Mouse (Mus musculus): ENCODE measurements around the gene Cygb. TPM values are rescaled to one million over a fixed set of nuclear protein-coding genes. Genes with fewer than 3 reads are reported as not detected.

The Cygb gene
- total and polyA plus RNA-seq, 3 experiments = 2.2 to 8.7 TPM; not detected in 1

GRCm38 (mm10) chr11:116629472-116629871 is 24.6 kb downstream of the Cygb start:
- Histone ChIP-seq H3K4me1 (ENCODE audit: control insufficient read depth in 1 of 2, insufficient read depth in 2 of 2, low read length in 2 of 2) (peaks cover 12 to 25% of the 10 kb centered on the region in 2 experiments), H3K36me3 (ENCODE audit: control insufficient read depth in 1 of 2, insufficient read depth in 2 of 2, low read length in 2 of 2) (peaks cover 0 to 6% of the 10 kb centered on the region in 2 experiments; a peak in 1 of 4 replicates), H3K27ac (ENCODE audit: control insufficient read depth, low read depth, low read length) (no peak overlapping the region), H3K9ac (ENCODE audit: control insufficient read depth, low read depth, low read length, poor library complexity, severe bottlenecking) (no peak overlapping the region), H3K4me3 (ENCODE audit: control insufficient read depth in 1 of 2, insufficient read depth in 1 of 2, low read depth in 2 of 2, low read length in 2 of 2) (no peak overlapping the region), H3K79me2 (ENCODE audit: control insufficient read depth, insufficient read depth, low read length, poor library complexity) (no peaks in the 10 kb centered on the region), H3K9me3 (replicated peaks; ENCODE audit: insufficient read depth, low read length) (no peaks in the 10 kb centered on the region), H3K27me3 (ENCODE audit: control insufficient read depth in 1 of 2, insufficient read depth in 2 of 2, low read length in 2 of 2) (no peaks in the 10 kb centered on the region; a peak in 1 of 4 replicates)
- DNase-seq (ENCODE audit: low read depth, low spot score) = no peak
- TF ChIP-seq MAFK (IDR thresholded peaks at IDR 0.05; ENCODE audit: borderline replicate concordance, low read depth, low read length) = no peak
- peak; percentile 54; the same call in 1 of the 2 replicates for TF ChIP-seq USF1 (IDR thresholded peaks at IDR 0.05; ENCODE audit: low read depth, low read length)

GRCm38 (mm10) chr11:116628712-116629111 is 25.4 kb downstream of the Cygb start:
- Histone ChIP-seq H3K9me3 (replicated peaks; ENCODE audit: insufficient read depth, low read length) (no peaks in the 10 kb centered on the region), H3K79me2 (ENCODE audit: control insufficient read depth, insufficient read depth, low read length, poor library complexity) (peaks cover 3% of the 10 kb centered on the region; the same call in 1 of the 2 replicates), H3K36me3 (ENCODE audit: control insufficient read depth in 1 of 2, insufficient read depth in 2 of 2, low read length in 2 of 2) (peaks cover 0 to 7% of the 10 kb centered on the region in 2 experiments; a peak in 1 of 4 replicates), H3K9ac (ENCODE audit: control insufficient read depth, low read depth, low read length, poor library complexity, severe bottlenecking) (no peak overlapping the region), H3K4me3 (ENCODE audit: control insufficient read depth in 1 of 2, insufficient read depth in 1 of 2, low read depth in 2 of 2, low read length in 2 of 2) (no peak overlapping the region), H3K27me3 (ENCODE audit: control insufficient read depth in 1 of 2, insufficient read depth in 2 of 2, low read length in 2 of 2) (no peaks in the 10 kb centered on the region; a peak in 1 of 4 replicates), H3K4me1 (ENCODE audit: control insufficient read depth in 1 of 2, insufficient read depth in 2 of 2, low read length in 2 of 2) (peaks cover 14 to 27% of the 10 kb centered on the region in 2 experiments), H3K27ac (ENCODE audit: control insufficient read depth, low read depth, low read length) (no peak overlapping the region)
- peak; percentile 95 for DNase-seq (ENCODE audit: low read depth, low spot score)
- TF ChIP-seq BHLHE40 (IDR thresholded peaks at IDR 0.05; ENCODE audit: borderline replicate concordance, low read depth, low read length) = no peak
- no peak for TF ChIP-seq POLR2AphosphoS2 (IDR thresholded peaks at IDR 0.05; ENCODE audit: low read length)
- peak; percentile 96 for TF ChIP-seq MAX (IDR thresholded peaks at IDR 0.05; ENCODE audit: low read length)
- peak; percentile 86 to 98 (median 95) for TF ChIP-seq CTCF (IDR thresholded peaks at IDR 0.05 in 2 of 3, conservative IDR thresholded peaks at IDR 0.05 in 1 of 3; ENCODE audit: control insufficient read depth in 1 of 3, insufficient read depth in 1 of 3, low read depth in 2 of 3, low read length in 3 of 3, poor library complexity in 1 of 3, severe bottlenecking in 1 of 3)
- peak; percentile 75 for TF ChIP-seq USF1 (IDR thresholded peaks at IDR 0.05; ENCODE audit: low read depth, low read length)
- TF ChIP-seq NELFE (IDR thresholded peaks at IDR 0.05; ENCODE audit: low read depth, low read length) = no peak
- no peak for TF ChIP-seq CHD2 (IDR thresholded peaks at IDR 0.05; ENCODE audit: low read length)
- TF ChIP-seq ETS1 (IDR thresholded peaks at IDR 0.05; ENCODE audit: low read depth, low read length) = peak; percentile 34; the same call in 1 of the 2 replicates
- TF ChIP-seq JUND (IDR thresholded peaks at IDR 0.05; ENCODE audit: low read depth, low read length) = no peak
- peak; percentile 96 for TF ChIP-seq RAD21 (IDR thresholded peaks at IDR 0.05; ENCODE audit: low read depth, low read length)
- no peak for TF ChIP-seq GATA1 (IDR thresholded peaks at IDR 0.05; ENCODE audit: low read depth, low read length)
- TF ChIP-seq POLR2A (IDR thresholded peaks at IDR 0.05; ENCODE audit: control insufficient read depth in 1 of 2, insufficient read depth in 1 of 2, low read depth in 1 of 2, low read length in 2 of 2, poor library complexity in 1 of 2) = no peak
- TF ChIP-seq MYB (IDR thresholded peaks at IDR 0.05; ENCODE audit: low read depth, low read length) = no peak
- no peak for TF ChIP-seq GABPA (IDR thresholded peaks at IDR 0.05; ENCODE audit: low read depth, low read length)
- 0 out of 2 replicates have a peak, but pooled peaks have one; percentile 14 for TF ChIP-seq NRF1 (IDR thresholded peaks at IDR 0.05; ENCODE audit: insufficient read depth, low read depth, low read length, poor library complexity, severe bottlenecking)
- peak; percentile 97 for TF ChIP-seq MXI1 (IDR thresholded peaks at IDR 0.05; ENCODE audit: low read depth, low read length)
- TF ChIP-seq ZKSCAN1 (IDR thresholded peaks at IDR 0.05; ENCODE audit: low read depth, low read length) = no peak
- TF ChIP-seq RCOR1 (IDR thresholded peaks at IDR 0.05; ENCODE audit: low read depth, low read length) = 0 out of 2 replicates have a peak, but pooled peaks have one; percentile 8
- TF ChIP-seq TAL1 (IDR thresholded peaks at IDR 0.05; ENCODE audit: low read length) = no peak
- no peak for TF ChIP-seq USF2 (IDR thresholded peaks at IDR 0.05; ENCODE audit: borderline replicate concordance in 1 of 2, insufficient read depth in 1 of 2, low read depth in 1 of 2, low read length in 2 of 2)
- peak; percentile 86 for TF ChIP-seq SIN3A (IDR thresholded peaks at IDR 0.05; ENCODE audit: low read length)
- no peak for TF ChIP-seq EP300 (IDR thresholded peaks at IDR 0.05; ENCODE audit: low read depth in 1 of 2, low read length in 2 of 2)
- TF ChIP-seq ELF1 (IDR thresholded peaks at IDR 0.05; ENCODE audit: low read depth, low read length) = no peak
- peak; percentile 99 for TF ChIP-seq MYC (IDR thresholded peaks at IDR 0.05; ENCODE audit: low read depth, low read length)
- TF ChIP-seq UBTF (IDR thresholded peaks at IDR 0.05; ENCODE audit: borderline replicate concordance, insufficient read depth, low read depth, low read length) = no peak
- no peak for TF ChIP-seq E2F4 (IDR thresholded peaks at IDR 0.05; ENCODE audit: borderline replicate concordance, low read depth, low read length)
- TF ChIP-seq ZNF384 (IDR thresholded peaks at IDR 0.05; ENCODE audit: low read depth, low read length) = no peak
- no peak for TF ChIP-seq POLR2AphosphoS5 (IDR thresholded peaks at IDR 0.05; ENCODE audit: borderline replicate concordance, low read depth, low read length)
- TF ChIP-seq SMC3 (IDR thresholded peaks at IDR 0.05; ENCODE audit: low read depth, low read length) = peak; percentile 90
- no peak for TF ChIP-seq KAT2A (conservative IDR thresholded peaks at IDR 0.05; ENCODE audit: low read depth, low read length)
- no peak for TF ChIP-seq TBP (IDR thresholded peaks at IDR 0.05; ENCODE audit: low read depth, low read length)
